Mouse (Mus musculus) C2C12 (cell line): Measurements from ENCODE around the gene Slc44a5.

Source experiments
- CTCF ChIP-seq: IDR thresholded peaks from one replicate; pipeline ENCODE4 v1.5.1; 2011; ENCODE audit not compliant: control insufficient read depth, insufficient read depth, insufficient read length
- USF1 ChIP-seq: IDR thresholded peaks from one replicate; pipeline ENCODE4 v1.6.1; 2011; ENCODE audit warnings: low read depth, mild to moderate bottlenecking, control low read depth, moderate library complexity

DNA sequence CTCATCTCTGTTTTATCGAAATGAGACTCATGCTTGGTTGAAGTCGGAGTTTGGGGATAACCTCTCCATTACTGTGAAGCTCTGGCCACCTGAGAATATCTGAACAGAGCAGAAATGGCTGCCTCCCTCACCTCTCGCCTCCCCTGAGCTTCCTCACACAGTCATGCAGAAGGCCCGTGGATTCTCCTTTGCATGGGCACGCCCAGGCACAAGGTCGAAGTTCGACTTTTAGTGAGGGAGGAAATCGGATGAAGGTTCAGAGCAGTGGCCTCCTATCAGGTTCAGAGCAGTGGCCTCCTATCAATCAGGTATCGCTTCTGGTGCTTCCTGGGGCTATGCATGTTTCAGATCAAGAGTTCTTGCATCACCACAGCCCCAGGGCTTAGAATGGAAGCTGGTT lies 295.1 kb downstream of the Slc44a5 start:
- no peak for TF ChIP-seq CTCF
- TF ChIP-seq USF1: no peak
